Comparison of ENCODE assay signal across 8 mouse cellular contexts in genomic region chr8:125558109-125559065, GRCm38 (mm10). TPM values are rescaled to one million over a fixed set of nuclear protein-coding genes. Genes with fewer than 3 reads are reported as not detected.
DNase-seq lines count a peak whose midpoint lies in the region; ATAC-seq and TF ChIP-seq lines count a peak whose summit lies in the region.

No protein-coding gene starts in this region.

- dilution Hi-C loops in CH12.LX (cut with MboI; ENCODE audit: extremely low pct_ligation_motif_present, extremely low pct_unique_long_range_greater_than_20kb, low sequenced_read_pairs), result no loop called here

- DNase-seq in CH12.LX (ENCODE audit: extremely low read depth), result peak; percentile 81
- peak; percentile 79 for DNase-seq in c-Kit-positive CD71-negative TER-119-negative erythroid progenitor cells, embryonic 14.5 days (ENCODE audit: low read depth)
- peak; percentile 85 to 88 for DNase-seq in frontal cortex, postnatal 10 days (ENCODE audit: low spot score in 2 of 2)
- DNase-seq in layer of hippocampus, postnatal 10 days (ENCODE audit: low spot score in 2 of 2), result peak; percentile 68 to 75
- DNase-seq in ovary, adult 18-20 months (ENCODE audit: low spot score), result peak; percentile 67
- DNase-seq in thymus, adult 18-20 months, result peak; percentile 43 to 68

- H3K9me3 ChIP-seq in CH12.LX (replicated peaks; ENCODE audit: low read length), result no peaks in the 10 kb centered on the region
- no peaks in the 10 kb centered on the region for H3K9me3 ChIP-seq in hindbrain, embryonic 12.5 days (replicated peaks)
- H3K9me3 ChIP-seq in lung, embryonic 15.5 days, result no peaks in the 10 kb centered on the region

- peak overlapping the region; percentile 76 for H3K4me2 ChIP-seq in CH12.LX (ENCODE audit: insufficient read depth, low read depth, poor library complexity, severe bottlenecking)
- peak overlapping the region; percentile 38 for H3K4me2 ChIP-seq in hindbrain, embryonic 12.5 days (replicated peaks)
- H3K4me2 ChIP-seq in lung, embryonic 15.5 days, result peak overlapping the region; percentile 52

- 28% methylated on average over 23 of the region's 23 CpGs for WGBS in hindbrain, embryonic 12.5 days
- WGBS in lung, embryonic 15.5 days, result 18% methylated on average over 23 of the region's 23 CpGs

- no peak for TF ChIP-seq CTCF in CH12.LX (conservative IDR thresholded peaks at IDR 0.05 in 1 of 2, IDR thresholded peaks at IDR 0.05 in 1 of 2; ENCODE audit: low read depth in 2 of 2, low read length in 2 of 2)

- H3K79me2 ChIP-seq in CH12.LX (replicated peaks; ENCODE audit: control insufficient read depth, extremely low read depth, insufficient read depth, poor library complexity, severe bottlenecking), result no peaks in the 10 kb centered on the region; the same call in 1 of the 2 replicates

- no peaks in the 10 kb centered on the region for H3K27me3 ChIP-seq in CH12.LX (replicated peaks)
- H3K27me3 ChIP-seq in hindbrain, embryonic 12.5 days, result no peaks in the 10 kb centered on the region
- H3K27me3 ChIP-seq in lung, embryonic 15.5 days, result no peaks in the 10 kb centered on the region

- peak; percentile 73 for ATAC-seq in hindbrain, embryonic 12.5 days (ENCODE audit: low FRiP score)
- ATAC-seq in lung, embryonic 15.5 days (ENCODE audit: borderline replicate concordance, extremely low read depth, low FRiP score, low TSS enrichment), result peak; percentile 53; the same call in 1 of the 2 replicates

- H3K27ac ChIP-seq in CH12.LX (ENCODE audit: insufficient read depth, low read depth), result peak overlapping the region; percentile 91
- H3K27ac ChIP-seq in hindbrain, embryonic 12.5 days, result peak overlapping the region; percentile 86
- H3K27ac ChIP-seq in lung, embryonic 15.5 days, result peak overlapping the region; percentile 81

- TF ChIP-seq RAD21 in CH12.LX (IDR thresholded peaks at IDR 0.05; ENCODE audit: low read depth, low read length), result no peak

- TF ChIP-seq EP300 in CH12.LX (IDR thresholded peaks at IDR 0.05; ENCODE audit: low read length), result peak; percentile 54; the same call in 1 of the 2 replicates

- H3K4me1 ChIP-seq in CH12.LX (ENCODE audit: control insufficient read depth in 1 of 2, insufficient read depth in 2 of 2), result peaks cover 23 to 79% of the 10 kb centered on the region in 2 experiments
- H3K4me1 ChIP-seq in hindbrain, embryonic 12.5 days, result peaks cover 52% of the 10 kb centered on the region
- peaks cover 70% of the 10 kb centered on the region for H3K4me1 ChIP-seq in lung, embryonic 15.5 days

- peak overlapping the region; percentile 22 to 42 (median 25) for H3K4me3 ChIP-seq in CH12.LX (replicated peaks in 1 of 3; ENCODE audit: low read depth in 2 of 3, low read length in 2 of 3, poor library complexity in 1 of 3)
- H3K4me3 ChIP-seq in hindbrain, embryonic 12.5 days, result no peak overlapping the region
- peak overlapping the region; percentile 6 for H3K4me3 ChIP-seq in lung, embryonic 15.5 days

- H3K9ac ChIP-seq in CH12.LX (ENCODE audit: insufficient read depth, low read depth), result peak overlapping the region; percentile 64
- H3K9ac ChIP-seq in hindbrain, embryonic 12.5 days, result peak overlapping the region; percentile 47; the same call in 1 of the 2 replicates
- H3K9ac ChIP-seq in lung, embryonic 15.5 days, result no peak overlapping the region

- peaks cover 0 to 14% of the 10 kb centered on the region in 2 experiments for H3K36me3 ChIP-seq in CH12.LX (replicated peaks in 1 of 2; ENCODE audit: control insufficient read depth in 1 of 2, insufficient read depth in 1 of 2, low read length in 1 of 2)
- H3K36me3 ChIP-seq in hindbrain, embryonic 12.5 days, result no peaks in the 10 kb centered on the region
- H3K36me3 ChIP-seq in lung, embryonic 15.5 days, result no peaks in the 10 kb centered on the region

- TF ChIP-seq POLR2A in CH12.LX (IDR thresholded peaks at IDR 0.05; ENCODE audit: low read depth, low read length), result peak; percentile 26; the same call in 1 of the 2 replicates

- in situ Hi-C loops in CH12.LX (cut with MboI; ENCODE audit: low pct_ligation_motif_present, low pct_unique_long_range_greater_than_20kb, low sequenced_read_pairs), result loop anchor here (25.0 kb wide), 2 partner anchors 221 to 371 kb away; no protein-coding TSS in a partner anchor

TF ChIP-seq in CH12.LX, 34 proteins besides CTCF, POLR2A, EP300 and RAD21:
- peak; percentile 12; the same call in 1 of the 2 replicates for TF ChIP-seq CHD2 (IDR thresholded peaks at IDR 0.05; ENCODE audit: low read length)
- peak; percentile 76 for TF ChIP-seq MEF2A (IDR thresholded peaks at IDR 0.05; ENCODE audit: borderline replicate concordance, low read depth, low read length)
- TF ChIP-seq MAX (IDR thresholded peaks at IDR 0.05; ENCODE audit: low read length), result 0 out of 2 replicates have a peak, but pooled peaks have one; percentile 45
- TF ChIP-seq ETS1 (conservative IDR thresholded peaks at IDR 0.05; ENCODE audit: low read depth, low read length), result peak; percentile 52; the same call in 1 of the 2 replicates
- TF ChIP-seq MXI1 (IDR thresholded peaks at IDR 0.05; ENCODE audit: low read depth, low read length), result peak; percentile 54; the same call in 1 of the 2 replicates
- TF ChIP-seq SIN3A (IDR thresholded peaks at IDR 0.05; ENCODE audit: low read length), result peak; percentile 88
- peak; percentile 24; the same call in 1 of the 2 replicates for TF ChIP-seq MYC (IDR thresholded peaks at IDR 0.05; ENCODE audit: low read depth, low read length)
- TF ChIP-seq TCF12 (IDR thresholded peaks at IDR 0.05; ENCODE audit: low read depth, low read length), result peak; percentile 55; the same call in 1 of the 2 replicates
- peak; percentile 58 for TF ChIP-seq NRF1 (IDR thresholded peaks at IDR 0.05; ENCODE audit: low read depth, low read length)
- peak; percentile 45 for TF ChIP-seq BHLHE40 (IDR thresholded peaks at IDR 0.05; ENCODE audit: low read depth, low read length)
- TF ChIP-seq USF2 (conservative IDR thresholded peaks at IDR 0.05; ENCODE audit: low read depth, low read length), result no peak
- TF ChIP-seq ZMIZ1 (IDR thresholded peaks at IDR 0.05; ENCODE audit: low read depth, low read length), result no peak
- 0 out of 2 replicates have a peak, but pooled peaks have one; percentile 2 for TF ChIP-seq TBP (conservative IDR thresholded peaks at IDR 0.05; ENCODE audit: low read depth, low read length)
- TF ChIP-seq JUN (IDR thresholded peaks at IDR 0.05; ENCODE audit: insufficient read depth, low read depth, low read length), result 0 out of 2 replicates have a peak, but pooled peaks have one; percentile 9
- TF ChIP-seq MAFK (IDR thresholded peaks at IDR 0.05; ENCODE audit: insufficient replicate concordance, low read length), result no peak; the same call in 1 of the 2 replicates
- TF ChIP-seq JUND (conservative IDR thresholded peaks at IDR 0.05; ENCODE audit: low read depth, low read length), result peak; percentile 37; the same call in 1 of the 2 replicates
- no peak for TF ChIP-seq POLR2AphosphoS2 (IDR thresholded peaks at IDR 0.05; ENCODE audit: low read depth, low read length)
- peak; percentile 36; the same call in 1 of the 2 replicates for TF ChIP-seq MAZ (IDR thresholded peaks at IDR 0.05; ENCODE audit: low read depth, low read length)

RNA-seq across cellular contexts. Expression of gene Sipa1l2, which starts 11.2 kb away (rescaled TPM):
- total RNA-seq in CH12.LX (2012; rRNA removed), result 3.8 and 5.6 TPM in 2 replicates
- total RNA-seq in CH12.LX (2014; rRNA removed), result 1.9 and 2.0 TPM in 2 replicates
- 2.3 and 2.7 TPM in 2 replicates for polyA plus RNA-seq in CH12.LX (2012; ENCODE audit: insufficient read length, low read depth)
- polyA plus RNA-seq in hindbrain, embryonic 12.5 days (2016; fragmentation: Nextera tagmentation; extraction: Ambion mirVana), result 36.4 and 37.5 TPM in 2 replicates
- total RNA-seq in layer of hippocampus, postnatal 10 days (2021), result 10 to 100 TPM; 29.9 to 31.2 TPM
- polyA plus RNA-seq in lung, embryonic 15.5 days (2015; fragmentation: Nextera tagmentation; extraction: Ambion mirVana), result 13.4 and 15.6 TPM in 2 replicates
